Mouse (Mus musculus) 416B (cell line): ENCODE measurements around the gene Sfxn1.

Experiments
- DNase-seq: peaks from one replicate; pipeline ENCODE4 v3.0.0; 2011; ENCODE audit warnings: low read depth

The Sfxn1 gene

DNA sequence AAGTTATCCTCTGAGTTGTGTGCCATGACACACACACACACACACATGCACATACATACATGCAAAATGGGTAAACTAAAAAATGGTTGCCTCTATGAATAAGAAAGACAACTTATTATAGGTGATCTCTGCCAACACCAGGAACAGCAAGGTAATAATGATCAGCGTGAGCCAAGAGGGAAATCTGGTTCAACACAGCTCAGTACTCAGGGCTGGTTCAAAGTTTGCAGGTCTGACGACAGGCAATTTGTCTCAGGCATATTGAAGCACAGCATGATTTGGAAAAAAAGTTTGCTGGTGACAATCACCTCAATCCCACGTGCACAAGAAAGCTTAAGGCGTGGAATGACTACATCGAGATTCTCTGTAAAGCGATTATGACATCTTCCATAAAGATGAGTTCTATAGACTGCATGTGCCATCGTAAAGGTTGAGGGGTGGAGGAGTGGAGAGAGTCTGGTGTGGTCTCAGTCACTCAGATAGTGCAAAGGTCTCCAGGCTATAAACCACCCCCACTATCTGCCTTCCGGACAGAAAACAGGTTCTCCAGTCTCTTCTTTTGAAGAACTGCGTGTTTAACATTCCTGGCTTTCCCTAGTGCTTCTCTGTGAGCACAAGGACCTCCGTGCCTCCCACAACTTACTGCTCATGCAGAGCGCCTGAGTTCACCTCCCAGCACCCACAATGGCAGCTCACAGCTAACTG lies 6.0 kb downstream of the Sfxn1 start:
- no peak for DNase-seq

DNA sequence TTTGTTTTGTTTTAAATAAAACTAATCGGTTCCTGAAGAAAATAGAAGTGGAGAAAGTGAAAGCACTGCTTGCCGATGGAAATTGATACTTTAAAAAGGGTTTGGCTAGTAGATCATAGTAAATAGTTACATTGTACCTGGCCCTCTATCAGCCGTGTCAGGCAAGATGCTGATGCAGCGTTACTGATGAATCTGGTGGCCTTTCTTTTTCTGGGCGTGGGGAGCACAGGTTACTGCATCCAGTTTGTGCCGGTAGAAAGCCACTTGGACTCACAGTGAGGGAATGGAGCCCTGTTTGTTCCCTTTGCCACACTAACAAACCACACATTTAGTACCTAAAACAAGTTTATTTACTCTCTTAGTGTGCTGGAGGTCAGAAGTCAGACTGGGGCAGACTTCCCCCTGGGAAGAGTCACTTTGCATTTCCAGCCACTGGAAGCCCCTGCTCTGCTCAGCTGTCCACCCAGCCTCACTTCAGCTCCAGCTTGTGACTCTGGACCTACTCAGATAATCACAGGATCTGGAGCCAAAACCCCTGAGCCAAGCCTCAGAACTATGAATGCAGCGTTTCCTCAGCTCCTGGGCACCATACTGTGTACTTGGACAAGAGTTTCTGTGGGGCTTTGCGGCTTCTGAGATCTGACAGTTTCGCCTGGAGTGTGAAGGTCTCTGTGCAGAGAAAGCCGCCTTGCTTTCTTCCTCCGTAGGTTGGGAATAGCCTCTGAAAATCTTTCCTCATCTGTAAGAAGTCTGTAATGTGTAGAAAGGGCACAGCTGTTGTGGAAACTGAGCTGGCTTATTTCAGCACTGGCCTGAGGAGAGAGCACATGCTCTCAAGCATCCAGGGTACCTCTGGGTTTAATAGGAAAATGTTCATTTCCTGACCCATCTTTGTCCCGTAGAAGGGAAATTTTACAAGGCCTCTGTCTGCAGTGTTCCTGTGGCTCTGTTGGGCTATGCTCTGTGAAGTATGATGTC lies 8.4 kb downstream of the Sfxn1 start:
- no peak for DNase-seq

DNA sequence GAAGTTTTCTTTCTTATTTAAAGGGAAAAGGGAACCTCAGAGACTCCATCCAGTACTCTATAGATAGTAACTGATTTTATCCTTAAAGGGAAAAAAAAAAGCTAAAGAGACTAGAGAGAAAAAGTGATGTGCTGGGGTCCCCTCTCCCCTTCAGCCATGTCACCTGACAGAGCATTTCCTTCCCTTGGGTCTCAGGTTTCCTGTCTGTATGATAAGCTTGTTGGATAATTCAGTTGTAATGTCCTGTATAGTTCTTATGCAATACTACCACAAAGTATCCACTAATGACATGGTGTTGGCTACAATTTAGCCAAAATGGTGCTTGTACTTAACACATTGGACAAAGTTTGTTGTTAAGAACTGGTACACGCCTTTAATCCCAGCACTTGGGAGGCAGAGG lies 9.1 kb downstream of the Sfxn1 start:
- peak; percentile 92 for DNase-seq

DNA sequence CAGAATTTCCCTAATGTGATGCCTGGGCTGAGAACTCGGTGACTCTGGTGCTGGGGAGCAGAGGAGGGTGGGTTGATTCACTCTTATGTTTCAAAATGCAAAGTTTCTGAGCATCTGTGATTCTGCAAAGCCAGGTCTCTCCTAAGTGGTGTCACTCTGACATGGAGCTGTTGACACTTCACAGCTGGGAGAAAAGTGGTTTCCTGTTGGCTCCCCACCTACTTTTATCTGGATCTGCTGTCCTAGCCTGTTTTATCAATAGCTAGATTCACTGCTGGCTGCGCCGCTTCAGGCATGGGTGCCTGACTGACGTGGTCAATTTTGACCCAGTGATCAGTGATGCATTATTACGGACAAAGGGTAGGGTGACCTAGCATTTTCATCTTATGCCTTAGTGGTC lies 11.3 kb downstream of the Sfxn1 start:
- no peak for DNase-seq

DNA sequence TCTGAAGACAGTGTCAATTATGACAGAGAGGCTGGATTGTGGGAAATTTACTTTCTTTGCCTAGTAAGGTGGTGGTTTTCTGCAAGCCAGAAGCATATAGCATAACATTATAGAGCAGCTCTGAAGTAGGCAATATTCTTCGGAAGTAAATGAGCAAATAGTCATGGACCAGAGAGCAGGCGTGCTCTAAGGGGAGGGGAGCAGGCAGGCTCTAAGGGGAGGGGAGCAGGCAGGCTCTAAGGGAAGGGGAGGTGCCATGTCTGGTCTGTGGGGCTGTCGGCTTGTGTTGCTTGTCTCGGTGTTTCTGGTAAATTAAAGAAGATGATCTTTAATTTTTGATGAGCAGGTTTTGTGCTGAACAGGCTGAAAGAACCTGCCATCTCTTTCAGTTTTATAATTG lies 12.5 kb downstream of the Sfxn1 start:
- DNase-seq, result no peak

DNA sequence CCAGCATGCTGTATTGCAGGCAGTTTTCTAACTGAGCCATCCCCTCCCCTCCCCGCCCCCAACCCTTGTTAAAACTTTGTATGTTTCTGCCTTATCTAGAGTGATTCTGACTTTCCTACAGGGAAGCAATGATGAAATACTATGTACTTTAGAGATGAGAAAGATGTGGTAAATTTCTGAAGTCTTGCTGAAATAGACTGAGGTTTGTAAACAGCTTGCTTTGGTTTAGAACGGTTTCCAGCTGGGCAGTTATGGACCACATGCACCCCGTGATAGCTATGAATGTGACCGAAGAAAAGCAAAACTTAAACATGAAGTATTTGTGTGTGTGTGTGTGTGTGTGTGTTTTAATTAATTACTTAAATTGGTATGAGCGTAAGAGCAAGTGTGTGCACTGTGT lies 13.2 kb downstream of the Sfxn1 start:
- peak; percentile 68 for DNase-seq

DNA sequence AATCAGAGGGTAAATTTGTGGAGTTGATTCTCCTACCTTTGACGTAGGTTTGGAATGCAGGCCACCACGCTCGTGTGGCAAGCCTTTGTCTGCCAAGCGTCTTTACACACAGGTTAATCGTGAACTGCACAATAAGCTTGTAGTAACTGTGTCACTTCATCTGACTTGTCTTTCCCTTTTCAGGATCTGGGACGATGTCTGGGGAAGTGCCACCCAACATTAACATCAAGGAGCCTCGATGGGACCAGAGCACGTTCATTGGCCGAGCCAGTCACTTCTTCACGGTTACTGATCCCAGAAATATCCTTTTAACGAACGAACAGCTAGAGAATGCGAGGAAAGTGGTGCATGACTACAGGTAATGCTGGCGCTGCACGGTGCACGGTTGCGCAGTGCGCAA lies 13.6 kb downstream of the Sfxn1 start:
- no peak for DNase-seq

DNA sequence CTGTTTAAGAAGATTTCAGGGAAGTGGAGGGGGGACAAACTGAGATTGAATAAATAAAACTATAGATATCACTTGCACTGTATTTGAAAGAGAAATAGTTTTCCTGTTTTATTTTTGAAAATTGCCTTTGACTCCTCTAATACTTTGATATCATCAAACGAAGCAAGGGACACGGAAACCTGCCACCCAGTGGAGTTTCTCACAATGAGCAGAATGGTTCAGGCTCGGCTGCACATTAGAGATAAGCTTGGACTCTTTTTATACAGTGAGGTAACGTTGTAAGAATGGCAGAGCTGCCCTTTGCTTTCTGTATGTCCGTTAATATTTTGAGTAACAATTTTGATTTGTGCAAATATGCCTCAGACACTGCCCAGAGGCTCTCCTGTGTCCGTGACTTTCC lies 20.1 kb downstream of the Sfxn1 start:
- no peak for DNase-seq

DNA sequence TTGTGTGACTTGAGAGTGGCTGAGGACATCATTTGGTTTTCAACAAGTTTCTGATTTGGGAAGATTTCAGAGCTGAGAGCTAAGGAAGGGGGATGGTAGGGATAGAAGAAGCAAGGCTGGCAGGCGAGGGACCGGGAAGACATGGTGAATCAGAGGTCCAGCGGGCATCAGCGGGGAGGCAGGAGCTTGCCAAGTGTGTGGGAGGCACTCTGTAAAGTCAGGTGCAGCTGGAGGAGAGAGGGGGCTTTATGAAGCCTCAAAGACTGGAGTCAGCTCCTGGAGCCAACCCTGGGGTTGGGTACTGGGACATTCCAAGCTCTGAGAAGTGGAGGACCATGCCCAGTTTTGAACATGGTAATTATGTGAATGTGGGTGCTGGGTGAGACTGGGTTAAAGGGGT lies 22.7 kb downstream of the Sfxn1 start:
- no peak for DNase-seq

DNA sequence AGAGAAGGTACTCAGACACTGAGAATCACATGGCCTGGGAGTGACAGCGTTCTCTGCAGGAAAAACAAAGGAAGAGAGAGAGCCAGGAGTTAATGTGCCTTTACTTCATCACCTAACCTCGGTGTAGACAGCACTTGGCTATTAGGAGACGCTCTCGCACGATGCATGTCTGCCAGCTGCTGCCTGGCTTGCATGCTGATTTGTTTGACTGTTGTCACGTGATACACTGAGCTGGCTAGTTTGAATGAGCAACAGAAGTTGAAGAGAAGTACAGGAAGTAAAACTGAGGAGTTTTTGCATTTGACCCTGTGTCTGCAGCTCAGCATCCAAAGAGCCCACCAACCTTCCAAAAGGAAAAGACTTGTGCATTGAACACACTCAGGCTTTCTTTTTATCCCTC lies 23.3 kb downstream of the Sfxn1 start:
- no peak for DNase-seq

DNA sequence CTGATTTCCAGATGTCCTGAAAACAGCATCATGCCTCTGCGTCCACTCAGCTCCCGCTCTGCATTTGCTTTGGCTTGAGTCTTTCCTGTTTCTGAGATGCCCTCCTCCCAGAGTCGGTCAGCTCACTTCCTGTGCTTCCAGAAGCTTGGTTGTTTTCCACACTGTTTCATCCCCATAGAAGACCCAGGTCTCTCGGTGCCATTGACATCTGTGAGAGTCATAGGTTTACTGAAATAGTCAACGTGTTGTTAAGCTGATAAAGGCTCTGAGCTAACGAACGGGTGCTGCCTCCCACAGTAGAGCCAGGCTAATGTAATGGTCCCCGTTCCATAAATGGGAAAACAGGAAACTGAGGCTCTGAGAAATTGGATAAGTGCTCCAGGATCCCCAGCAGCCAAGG lies 24.1 kb downstream of the Sfxn1 start:
- DNase-seq, result no peak

DNA sequence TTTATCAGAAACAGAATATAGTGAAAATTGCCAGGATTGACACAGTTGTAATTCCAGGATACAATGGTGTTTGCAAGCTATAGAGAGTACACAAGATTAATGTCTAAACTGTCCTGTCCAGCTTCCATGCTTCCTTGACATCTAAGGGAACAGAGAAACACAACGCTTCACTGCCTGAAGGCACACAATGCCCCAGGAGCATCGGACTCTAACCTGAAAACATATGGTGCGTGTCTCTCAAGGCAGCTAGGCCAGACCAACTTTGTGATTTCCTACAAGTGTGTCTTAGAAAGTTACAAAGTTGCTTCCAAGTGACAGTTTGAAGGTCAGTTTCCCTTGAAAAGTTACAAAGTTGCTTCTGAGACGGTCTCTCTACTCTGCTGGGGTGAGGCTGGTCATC lies 25.6 kb downstream of the Sfxn1 start:
- no peak for DNase-seq

DNA sequence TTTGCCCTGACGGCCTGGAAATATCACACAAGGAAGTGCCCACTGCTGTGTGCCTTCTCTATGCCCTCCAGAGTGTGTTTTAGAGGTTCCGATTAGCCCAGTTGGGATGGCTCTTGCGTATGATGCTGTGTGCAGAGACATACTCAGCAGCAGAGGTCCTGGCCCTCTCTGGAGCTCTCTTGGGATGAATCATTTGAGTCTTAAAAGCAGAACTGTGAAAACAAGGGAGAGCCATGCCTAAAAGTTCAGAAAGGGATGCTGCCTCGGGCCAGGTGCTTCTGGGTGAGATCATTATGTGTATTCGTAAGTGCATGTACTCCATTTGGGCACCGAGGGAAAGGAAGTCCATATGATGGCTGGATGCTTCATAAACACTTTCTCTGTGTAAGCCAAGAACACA lies 26.1 kb downstream of the Sfxn1 start:
- no peak for DNase-seq

DNA sequence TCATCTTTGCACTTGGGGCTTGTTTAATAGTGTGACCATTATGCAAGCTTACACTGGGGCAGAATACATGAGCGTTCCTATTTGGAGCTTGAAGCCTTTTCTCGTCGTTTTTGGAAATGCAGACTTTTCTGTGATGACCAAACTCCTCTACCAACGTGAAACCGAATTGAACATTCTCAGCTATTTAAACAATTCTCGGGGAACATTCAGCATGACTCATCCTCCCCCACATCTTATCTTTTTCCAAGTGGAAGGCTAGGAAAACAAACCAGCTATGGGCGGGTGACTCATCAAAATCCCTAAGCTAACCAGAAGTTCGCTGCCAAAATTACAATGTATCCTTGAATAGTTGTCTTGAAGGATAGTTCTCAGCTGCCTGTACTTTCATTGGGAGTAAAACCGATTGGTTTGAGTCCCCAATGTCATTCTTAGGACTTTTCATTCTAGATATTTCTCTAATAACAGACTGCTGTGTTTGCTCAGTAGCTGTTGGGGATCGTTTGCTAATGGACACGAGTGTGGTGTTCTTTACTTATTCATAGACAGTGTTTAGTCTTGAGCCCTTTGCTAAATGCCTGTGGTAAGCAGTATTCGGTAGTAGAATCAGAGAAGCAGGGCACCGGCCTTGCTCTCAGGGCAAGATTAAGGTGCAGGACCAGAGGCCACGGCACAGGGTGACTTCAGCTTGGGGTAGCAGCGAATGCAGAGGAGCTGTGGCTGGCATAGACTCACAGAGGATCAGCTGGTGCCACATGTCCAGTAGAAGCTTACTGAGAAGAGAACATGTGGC lies 29.6 kb downstream of the Sfxn1 start:
- peak; percentile 35 for DNase-seq

DNA sequence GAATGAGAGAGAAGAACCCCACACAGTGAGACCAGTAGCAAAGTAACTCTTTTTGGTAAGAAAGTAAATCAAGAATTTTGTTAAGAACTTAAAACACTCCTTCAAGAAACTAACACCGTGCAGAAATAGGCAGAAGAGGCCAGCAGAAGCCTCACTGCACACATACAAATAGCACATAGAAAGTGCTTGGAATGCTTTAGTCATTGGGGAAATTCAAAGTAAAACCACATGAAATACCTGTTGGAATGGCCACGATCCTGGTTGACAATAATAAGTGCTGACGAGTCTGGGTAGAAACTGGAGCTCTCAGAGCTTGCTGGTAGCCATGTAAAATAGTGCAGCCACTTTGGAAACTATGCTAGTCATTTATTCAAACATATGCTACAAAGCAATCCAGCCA lies 30.4 kb downstream of the Sfxn1 start:
- DNase-seq, result no peak

DNA sequence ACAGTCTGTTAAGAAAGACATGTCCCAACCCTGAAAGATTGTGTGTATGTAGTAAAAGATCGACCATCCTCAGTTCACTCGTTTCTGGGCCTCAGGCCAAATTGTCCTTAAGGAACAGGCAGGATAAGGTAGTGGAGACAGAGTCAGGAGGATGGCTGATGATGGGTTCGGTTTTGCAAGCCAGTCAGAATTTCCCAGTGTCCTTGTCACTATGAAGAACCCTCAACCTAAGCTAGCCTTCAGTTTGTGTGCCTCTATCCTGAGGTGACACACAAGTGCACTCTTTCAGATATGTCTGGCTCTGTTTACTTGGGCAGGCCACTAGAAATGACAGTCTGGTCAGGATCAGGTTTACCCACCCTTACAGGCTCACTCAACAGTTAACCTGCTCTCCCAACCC lies 31.6 kb downstream of the Sfxn1 start:
- no peak for DNase-seq

DNA sequence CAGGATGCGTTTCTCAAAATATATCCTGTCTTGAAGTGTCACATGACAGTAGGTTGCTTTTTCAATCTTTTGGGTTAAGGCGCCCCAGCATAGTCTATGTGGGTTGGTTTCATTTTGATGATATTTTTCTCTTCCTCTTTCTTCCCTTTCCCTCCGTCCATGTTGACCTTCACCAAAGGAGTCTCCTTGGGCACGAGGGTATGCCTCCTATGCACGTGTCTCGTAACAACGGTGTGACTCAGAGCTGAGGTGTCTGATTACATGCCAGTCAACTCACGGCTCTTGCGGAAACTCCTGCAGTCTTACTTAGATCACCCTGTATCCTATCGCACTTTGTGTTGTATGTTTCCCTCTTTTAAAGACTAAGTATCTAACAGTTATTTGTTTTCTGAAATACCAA lies 32.2 kb downstream of the Sfxn1 start:
- peak; percentile 77 for DNase-seq

DNA sequence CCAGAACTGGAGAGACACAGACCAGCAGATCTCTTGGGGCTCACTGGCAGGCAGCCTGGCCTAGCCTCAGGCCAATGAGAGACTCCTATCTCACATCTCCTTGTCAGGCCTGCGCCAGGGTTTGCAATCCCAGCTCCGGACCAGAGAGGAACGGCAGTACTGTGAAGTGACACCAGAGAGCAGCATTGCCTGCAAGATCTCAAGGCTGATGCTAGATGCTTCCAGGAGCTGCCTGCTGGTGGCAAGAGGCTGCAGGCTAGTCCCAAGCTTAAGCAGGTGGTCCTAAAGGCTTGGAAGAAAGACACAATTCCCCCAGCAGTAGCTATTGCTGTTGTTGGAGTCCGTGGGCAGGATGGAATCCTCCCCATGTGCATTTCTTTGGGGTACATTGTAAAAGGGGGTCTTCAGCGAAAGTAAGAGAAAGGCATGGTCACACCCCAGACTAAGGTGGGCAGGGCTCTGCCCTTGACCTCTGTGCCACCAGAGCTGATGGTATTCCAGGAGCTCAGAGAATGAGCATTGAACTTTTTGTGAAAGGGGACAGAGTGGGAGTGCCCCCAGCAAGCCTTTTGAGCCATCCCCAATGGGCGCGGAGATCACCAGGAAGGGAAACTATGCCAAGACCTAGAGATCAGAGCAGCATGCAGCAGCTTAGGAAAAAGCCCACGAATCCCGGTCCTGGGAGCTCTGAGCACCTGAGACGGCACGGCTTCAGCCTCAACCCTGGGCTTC lies 42.3 kb downstream of the Sfxn1 start:
- peak; percentile 79 for DNase-seq

DNA sequence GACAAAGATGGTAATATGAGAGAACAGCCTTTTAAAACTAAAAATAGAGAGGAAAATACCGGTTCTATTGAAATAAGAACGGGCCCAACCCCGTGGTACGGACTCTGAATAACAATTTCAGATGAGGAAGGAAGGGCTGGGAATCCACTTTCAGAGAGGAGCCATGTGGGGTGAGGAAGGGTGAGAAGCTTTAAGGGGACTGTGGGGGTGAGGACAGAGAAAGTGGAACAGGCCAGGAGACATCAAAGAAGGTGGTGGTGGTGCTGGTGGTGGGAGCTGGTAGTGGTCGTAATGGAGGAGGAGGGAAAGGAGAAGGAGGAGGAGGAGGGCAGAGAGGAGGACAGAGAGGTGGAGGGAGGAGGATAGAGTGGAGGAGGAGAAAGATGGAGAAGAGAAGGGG lies 43.3 kb downstream of the Sfxn1 start:
- DNase-seq, result no peak

DNA sequence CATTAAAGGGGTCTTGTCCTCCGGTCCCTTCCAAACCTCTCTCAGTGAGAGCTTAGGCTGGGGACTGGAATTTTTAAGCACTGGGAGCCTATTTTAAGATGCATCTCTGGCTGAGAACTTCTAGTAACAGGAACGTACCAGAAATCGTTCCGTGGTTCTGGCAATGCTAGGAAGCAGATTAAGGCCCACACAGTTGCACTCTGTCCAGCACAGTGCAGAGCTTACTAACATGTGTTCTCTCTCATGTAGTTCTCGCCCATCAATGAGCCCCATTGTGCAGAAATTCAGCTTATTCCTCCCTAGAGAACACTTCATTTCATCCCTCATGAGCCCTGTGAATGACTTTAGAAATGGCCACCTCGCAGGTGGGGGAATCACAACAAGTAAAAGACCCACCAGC lies 44.1 kb downstream of the Sfxn1 start:
- no peak for DNase-seq

DNA sequence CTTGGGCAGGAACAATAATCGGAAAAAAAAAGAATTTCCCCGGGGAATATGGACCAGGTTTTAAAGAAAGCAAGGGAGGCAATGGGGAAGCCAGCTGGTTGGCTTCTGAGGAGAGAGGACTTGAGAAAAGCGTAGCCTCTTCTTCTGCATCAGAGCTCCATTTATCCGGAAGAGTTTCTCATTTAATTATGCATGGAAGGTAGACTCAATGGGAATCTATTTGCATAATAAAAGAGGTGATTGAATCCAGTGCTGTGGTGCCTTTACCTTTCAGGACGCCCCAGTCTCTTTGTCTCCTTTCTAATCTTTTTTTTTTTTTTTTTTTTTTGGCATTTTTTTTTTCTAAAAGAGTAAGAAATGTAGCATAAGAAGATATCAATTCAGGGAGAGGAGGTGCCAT lies 46.7 kb downstream of the Sfxn1 start:
- no peak for DNase-seq
